Mouse (Mus musculus) MEL (cell line): Measurements from ENCODE around the gene Accsl. TPM values are rescaled to one million over a fixed set of nuclear protein-coding genes. Genes with fewer than 3 reads are reported as not detected.
A peak's percentile ranks its signal among the peaks of the same experiment; 100 is the strongest.

Experiments
- DNase-seq: peaks from one replicate; pipeline ENCODE4 v3.0.0; 2011; ENCODE audit warnings: low read depth, low spot score
- H3K27ac ChIP-seq: 2 replicates; pipeline ENCODE4 v1.5.1; 2012; ENCODE audit warnings: low read depth, mild to moderate bottlenecking, control low read depth, low read length, moderate library complexity; ENCODE audit not compliant: control insufficient read depth
- H3K27me3 ChIP-seq, 2 experiments: fragments of 150-350 bp in 1 of 2; sonication (generic) in 1 of 2; 2 replicates each; pipeline ENCODE4 v1.6.1; 2012; ENCODE audit warnings: low read length in 2 of 2, mild to moderate bottlenecking in 2 of 2, improper control_type of control experiment in 1 of 2, moderate library complexity in 1 of 2; ENCODE audit not compliant: insufficient read depth in 2 of 2, control insufficient read depth in 1 of 2
- H3K36me3 ChIP-seq, 2 experiments: 2 replicates each; pipeline ENCODE4 v1.6.1; 2012 to 2014; ENCODE audit warnings: low read length in 2 of 2, improper control_type of control experiment in 1 of 2, inconsistent platforms in 1 of 2, mild to moderate bottlenecking in 1 of 2; ENCODE audit not compliant: insufficient read depth in 2 of 2, control insufficient read depth in 1 of 2
- H3K4me1 ChIP-seq, 2 experiments: fragments of 150-350 bp in 1 of 2; sonication (generic) in 1 of 2; 2 replicates each; pipeline ENCODE4 v1.6.1; 2012; ENCODE audit warnings: low read length in 2 of 2, improper control_type of control experiment in 1 of 2, mild to moderate bottlenecking in 1 of 2; ENCODE audit not compliant: insufficient read depth in 2 of 2, control insufficient read depth in 1 of 2
- H3K4me3 ChIP-seq, 2 experiments: fragments of 150-350 bp in 1 of 2; sonication (generic) in 1 of 2; 2 replicates each; pipeline ENCODE4 v1.5.1; 2012; ENCODE audit warnings: low read depth in 2 of 2, low read length in 2 of 2, mild to moderate bottlenecking in 2 of 2, moderate library complexity in 2 of 2, control low read depth in 1 of 2, improper control_type of control experiment in 1 of 2; ENCODE audit not compliant: control insufficient read depth in 1 of 2, insufficient read depth in 1 of 2
- H3K79me2 ChIP-seq: 2 replicates; pipeline ENCODE4 v1.6.1; 2012; ENCODE audit warnings: mild to moderate bottlenecking, low read length, moderate library complexity; ENCODE audit not compliant: control insufficient read depth, poor library complexity, insufficient read depth
- H3K9ac ChIP-seq: 2 replicates; pipeline ENCODE4 v1.6.1; 2012; ENCODE audit warnings: low read depth, mild to moderate bottlenecking, control low read depth, low read length, moderate library complexity; ENCODE audit not compliant: control insufficient read depth, poor library complexity, severe bottlenecking
- H3K9me3 ChIP-seq: fragments of 150-350 bp; sonication (generic); replicated peaks from 2 replicates; pipeline ENCODE4 v1.6.1; 2012; ENCODE audit warnings: mild to moderate bottlenecking, low read length, improper control_type of control experiment, moderate library complexity; ENCODE audit not compliant: insufficient read depth
- BHLHE40 ChIP-seq: IDR thresholded peaks from 2 replicates; pipeline ENCODE4 v1.6.1; 2012; ENCODE audit warnings: low read depth, mild to moderate bottlenecking, inconsistent platforms, low read length, improper control_type of control experiment, borderline replicate concordance
- CHD1 ChIP-seq: IDR thresholded peaks from 2 replicates; pipeline ENCODE4 v1.6.1; 2012; ENCODE audit warnings: low read depth, mild to moderate bottlenecking, inconsistent platforms, low read length, improper control_type of control experiment
- CHD2 ChIP-seq: IDR thresholded peaks from 2 replicates; pipeline ENCODE4 v1.6.1; 2011; ENCODE audit warnings: low read length, improper control_type of control experiment
- CTCF ChIP-seq, 3 experiments: IDR thresholded peaks in 2 of 3; conservative IDR thresholded peaks in 1 of 3; 2 replicates each; pipeline ENCODE4 v1.5.1; 2011 to 2012; ENCODE audit warnings: low read length in 3 of 3, low read depth in 2 of 3, mild to moderate bottlenecking in 2 of 3, improper control_type of control experiment in 1 of 3, inconsistent platforms in 1 of 3, mixed read lengths in 1 of 3, moderate library complexity in 1 of 3; ENCODE audit not compliant: control insufficient read depth in 1 of 3, insufficient read depth in 1 of 3, poor library complexity in 1 of 3, severe bottlenecking in 1 of 3
- E2F4 ChIP-seq: IDR thresholded peaks from 2 replicates; pipeline ENCODE4 v1.6.1; 2011; ENCODE audit warnings: low read depth, low read length, improper control_type of control experiment, borderline replicate concordance
- ELF1 ChIP-seq: IDR thresholded peaks from 2 replicates; pipeline ENCODE4 v1.6.1; 2014; ENCODE audit warnings: low read depth, mild to moderate bottlenecking, inconsistent platforms, low read length, improper control_type of control experiment, moderate library complexity
- EP300 ChIP-seq, 2 experiments: IDR thresholded peaks; 2 replicates each; pipeline ENCODE4 v1.6.1; 2011; ENCODE audit warnings: improper control_type of control experiment in 2 of 2, low read length in 2 of 2, low read depth in 1 of 2, mild to moderate bottlenecking in 1 of 2
- GABPA ChIP-seq: IDR thresholded peaks from 2 replicates; pipeline ENCODE4 v1.6.1; 2012; ENCODE audit warnings: low read depth, mild to moderate bottlenecking, inconsistent platforms, low read length, improper control_type of control experiment, moderate library complexity
- GATA1 ChIP-seq: IDR thresholded peaks from 2 replicates; pipeline ENCODE4 v1.6.1; 2011; ENCODE audit warnings: low read depth, low read length, improper control_type of control experiment
- HCFC1 ChIP-seq: IDR thresholded peaks from 2 replicates; pipeline ENCODE4 v1.6.1; 2012; ENCODE audit warnings: low read depth, mild to moderate bottlenecking, inconsistent platforms, low read length, improper control_type of control experiment, moderate library complexity
- MAZ ChIP-seq: IDR thresholded peaks from 2 replicates; pipeline ENCODE4 v1.6.1; 2012; ENCODE audit warnings: low read depth, mild to moderate bottlenecking, inconsistent platforms, low read length, improper control_type of control experiment
- MEF2A ChIP-seq: IDR thresholded peaks from 2 replicates; pipeline ENCODE4 v1.6.1; 2014; ENCODE audit warnings: low read depth, mild to moderate bottlenecking, inconsistent platforms, low read length, improper control_type of control experiment; ENCODE audit not compliant: poor library complexity, insufficient replicate concordance, severe bottlenecking; ENCODE audit errors: extremely low read depth
- MYB ChIP-seq: IDR thresholded peaks from 2 replicates; pipeline ENCODE4 v1.6.1; 2011; ENCODE audit warnings: mild to moderate bottlenecking, low read depth, low read length, improper control_type of control experiment
- MYC ChIP-seq: IDR thresholded peaks from 2 replicates; pipeline ENCODE4 v1.6.1; 2011; ENCODE audit warnings: low read depth, mild to moderate bottlenecking, low read length, improper control_type of control experiment, moderate library complexity
- NELFE ChIP-seq: IDR thresholded peaks from 2 replicates; pipeline ENCODE4 v1.6.1; 2011; ENCODE audit warnings: low read depth, low read length, improper control_type of control experiment
- POLR2A ChIP-seq, 2 experiments: IDR thresholded peaks; 2 replicates each; pipeline ENCODE4 v1.6.1; 2011 to 2012; ENCODE audit warnings: low read length in 2 of 2, mild to moderate bottlenecking in 2 of 2, control low read depth in 1 of 2, improper control_type of control experiment in 1 of 2, low read depth in 1 of 2, moderate library complexity in 1 of 2; ENCODE audit not compliant: control insufficient read depth in 1 of 2, insufficient read depth in 1 of 2, poor library complexity in 1 of 2
- RAD21 ChIP-seq: IDR thresholded peaks from 2 replicates; pipeline ENCODE4 v1.6.1; 2011; ENCODE audit warnings: mild to moderate bottlenecking, low read depth, low read length, improper control_type of control experiment
- RCOR1 ChIP-seq: IDR thresholded peaks from 2 replicates; pipeline ENCODE4 v1.6.1; 2012; ENCODE audit warnings: low read depth, mild to moderate bottlenecking, inconsistent platforms, low read length, improper control_type of control experiment
- TAL1 ChIP-seq: IDR thresholded peaks from 2 replicates; pipeline ENCODE4 v1.6.1; 2012; ENCODE audit warnings: mild to moderate bottlenecking, inconsistent platforms, low read length, moderate library complexity, mixed read lengths
- USF1 ChIP-seq: IDR thresholded peaks from 2 replicates; pipeline ENCODE4 v1.6.1; 2014; ENCODE audit warnings: low read depth, mild to moderate bottlenecking, inconsistent platforms, low read length, improper control_type of control experiment, moderate library complexity
- ZC3H11A ChIP-seq: IDR thresholded peaks from 2 replicates; pipeline ENCODE4 v1.6.1; 2012; ENCODE audit warnings: low read depth, mild to moderate bottlenecking, inconsistent platforms, low read length, improper control_type of control experiment
- ZKSCAN1 ChIP-seq: IDR thresholded peaks from 2 replicates; pipeline ENCODE4 v1.6.1; 2012; ENCODE audit warnings: low read depth, mild to moderate bottlenecking, inconsistent platforms, low read length, improper control_type of control experiment, moderate library complexity
- ZMIZ1 ChIP-seq: IDR thresholded peaks from 2 replicates; pipeline ENCODE4 v1.6.1; 2012; ENCODE audit warnings: low read depth, mild to moderate bottlenecking, inconsistent platforms, low read length, improper control_type of control experiment, moderate library complexity
- ZNF384 ChIP-seq: IDR thresholded peaks from 2 replicates; pipeline ENCODE4 v1.6.1; 2012; ENCODE audit warnings: low read depth, mild to moderate bottlenecking, inconsistent platforms, low read length, improper control_type of control experiment
- polyA plus RNA-seq, 2 experiments: library from polyadenylated mRNA; stranded (reverse) in 1 of 2; unstranded in 1 of 2; fragments of >175 nt in 1 of 2; fragments of >200 nt in 1 of 2; gene quantifications; 2 replicates each; pipeline versions ENCODE4 v1.2.1 to v1.2.4; 2012; ENCODE audit warnings: low replicate concordance in 2 of 2, low read depth in 1 of 2; ENCODE audit not compliant: insufficient read length in 2 of 2, insufficient read depth in 1 of 2, missing spikeins in 1 of 2
- total RNA-seq: library from RNA; depleted of rRNA; stranded (reverse); fragments of 300-350 nt; gene quantifications from 2 replicates; pipeline ENCODE4 v1.2.3, GENCODE M21; 2012

The Accsl gene
- total and polyA plus RNA-seq, 3 experiments: not detected

- Histone ChIP-seq H3K79me2 (no peaks in the 10 kb centered on the region), H3K9ac (no peak overlapping the region)
- no peak for TF ChIP-seq GABPA
- no peak for TF ChIP-seq E2F4
- TF ChIP-seq ZNF384: no peak
- no peak for TF ChIP-seq ZC3H11A
- TF ChIP-seq USF1: no peak
- no peak for TF ChIP-seq RAD21
Observed at GRCm38 (mm10) chr2:93836232-93836785, 32.6 kb downstream of the Accsl start.

GRCm38 (mm10) chr2:93835596-93835995 is 33.4 kb downstream of the Accsl start:
- Histone ChIP-seq H3K27me3 (no peaks in the 10 kb centered on the region; a peak in 1 of 4 replicates), H3K9me3 (no peaks in the 10 kb centered on the region), H3K36me3 (no peaks in the 10 kb centered on the region), H3K79me2 (no peaks in the 10 kb centered on the region), H3K4me1 (no peaks in the 10 kb centered on the region), H3K4me3 (no peak overlapping the region), H3K27ac (no peak overlapping the region), H3K9ac (no peak overlapping the region)
- no peak for DNase-seq
- no peak for TF ChIP-seq ZMIZ1
- TF ChIP-seq TAL1: no peak
- TF ChIP-seq ZKSCAN1: no peak
- TF ChIP-seq BHLHE40: no peak
- TF ChIP-seq RCOR1: no peak
- TF ChIP-seq MYC: no peak
- TF ChIP-seq E2F4: no peak
- no peak for TF ChIP-seq CHD2
- no peak for TF ChIP-seq CTCF (IDR thresholded peaks at IDR 0.05 in 2 of 3, conservative IDR thresholded peaks at IDR 0.05 in 1 of 3; ENCODE audit: control insufficient read depth in 1 of 3, insufficient read depth in 1 of 3, low read depth in 2 of 3, low read length in 3 of 3, poor library complexity in 1 of 3, severe bottlenecking in 1 of 3)

More at GRCm38 (mm10) chr2:93836232-93836785, 32.6 kb downstream of the Accsl start:
- no peak for DNase-seq
- no peaks in the 10 kb centered on the region; a peak in 1 of 4 replicates for H3K27me3 ChIP-seq
- H3K36me3 ChIP-seq: 0 out of 4 replicates have a peak, but pooled peaks cover 0 to 2% of the 10 kb centered on the region in 2 experiments
- H3K9me3 ChIP-seq: no peaks in the 10 kb centered on the region
- no peak overlapping the region for H3K4me3 ChIP-seq
- peaks cover 0 to 4% of the 10 kb centered on the region in 2 experiments; a peak in 1 of 4 replicates for H3K4me1 ChIP-seq
- H3K27ac ChIP-seq: no peak overlapping the region

- H3K36me3 ChIP-seq: no peaks in the 10 kb centered on the region; a peak in 2 of 4 replicates
- H3K27ac ChIP-seq: no peak overlapping the region
- H3K79me2 ChIP-seq: peaks cover 1% of the 10 kb centered on the region; the same call in 1 of the 2 replicates
- no peak overlapping the region for H3K4me3 ChIP-seq
- no peaks in the 10 kb centered on the region for H3K27me3 ChIP-seq
- no peak overlapping the region for H3K9ac ChIP-seq
- peaks cover 0 to 7% of the 10 kb centered on the region in 2 experiments; a peak in 2 of 4 replicates for H3K4me1 ChIP-seq
- H3K9me3 ChIP-seq: no peaks in the 10 kb centered on the region
- peak; percentile 97 for DNase-seq
- TF ChIP-seq ZC3H11A (peak; percentile 16; the same call in 1 of the 2 replicates), ELF1 (no peak), MYB (no peak), CTCF (IDR thresholded peaks at IDR 0.05 in 2 of 3, conservative IDR thresholded peaks at IDR 0.05 in 1 of 3; ENCODE audit: control insufficient read depth in 1 of 3, insufficient read depth in 1 of 3, low read depth in 2 of 3, low read length in 3 of 3, poor library complexity in 1 of 3, severe bottlenecking in 1 of 3) (peak in 2 of 3 experiments; percentile 68 to 98), POLR2A (IDR thresholded peaks at IDR 0.05; ENCODE audit: control insufficient read depth in 1 of 2, insufficient read depth in 1 of 2, low read depth in 1 of 2, low read length in 2 of 2, poor library complexity in 1 of 2) (no peak), NELFE (no peak), HCFC1 (no peak), MAZ (no peak), ZNF384 (no peak), CHD1 (no peak), GATA1 (0 out of 2 replicates have a peak, but pooled peaks have one; percentile 6), EP300 (IDR thresholded peaks at IDR 0.05; ENCODE audit: low read depth in 1 of 2, low read length in 2 of 2) (no peak), MEF2A (no peak), ZKSCAN1 (no peak), RCOR1 (no peak), TAL1 (no peak), BHLHE40 (no peak)
Observed at GRCm38 (mm10) chr2:93823519-93823918, 45.4 kb downstream of the Accsl start.
